Mouse (Mus musculus): ENCODE data around the gene Erbb2. TPM values are rescaled to one million over a fixed set of nuclear protein-coding genes. Genes with fewer than 3 reads are reported as not detected.
A peak's percentile ranks its signal among the peaks of the same experiment; 100 is the strongest.

Erbb2 gene
- polyA plus RNA-seq, 1 experiment from 2014 or later, result 48.0 TPM

DNA sequence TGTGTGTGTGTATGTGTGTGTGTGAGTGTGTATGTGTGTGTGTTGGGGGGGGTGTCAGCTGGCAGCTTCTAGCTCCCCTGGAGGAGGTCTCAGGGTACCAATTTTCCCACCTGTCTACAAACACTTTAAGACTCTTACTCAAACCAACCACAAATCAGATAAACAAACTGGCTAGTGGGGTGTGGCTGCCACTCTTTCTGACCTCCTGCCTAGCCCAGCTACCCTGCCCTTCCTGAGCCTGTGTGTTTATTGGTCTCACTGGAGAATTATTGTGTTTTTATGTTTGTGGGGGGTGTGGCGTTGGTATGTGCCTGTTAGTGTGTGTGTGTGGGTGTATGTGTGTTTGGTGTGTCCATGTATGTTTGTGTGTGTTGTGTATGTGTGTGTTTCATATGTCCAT lies 4.8 kb downstream of the Erbb2 start:
- Histone ChIP-seq H3K27me3 (ENCODE audit: control insufficient read depth, insufficient read depth, low read length) (no peaks in the 10 kb centered on the region), H3K36me3 (ENCODE audit: control insufficient read depth, insufficient read depth, low read length) (peaks cover 5% of the 10 kb centered on the region), H3K9me3 (replicated peaks; ENCODE audit: control insufficient read depth, low read length) (no peaks in the 10 kb centered on the region), H3K4me2 (no peak overlapping the region), H3K4me1 (ENCODE audit: control insufficient read depth, insufficient read depth, low read length) (peaks cover 51% of the 10 kb centered on the region), H3K27ac (ENCODE audit: low read depth, low read length) (no peak overlapping the region), H3K9ac (ENCODE audit: low read depth, low read length) (no peak overlapping the region), H3K4me3 (ENCODE audit: low read depth, low read length) (no peak overlapping the region)
- ATAC-seq (replicated peaks; ENCODE audit: insufficient number of reproducible peaks, low FRiP score, low TSS enrichment), result no peak
- WGBS (ENCODE audit: insufficient replicate concordance), result 79% methylated on average over 1 of the region's 1 CpGs

DNA sequence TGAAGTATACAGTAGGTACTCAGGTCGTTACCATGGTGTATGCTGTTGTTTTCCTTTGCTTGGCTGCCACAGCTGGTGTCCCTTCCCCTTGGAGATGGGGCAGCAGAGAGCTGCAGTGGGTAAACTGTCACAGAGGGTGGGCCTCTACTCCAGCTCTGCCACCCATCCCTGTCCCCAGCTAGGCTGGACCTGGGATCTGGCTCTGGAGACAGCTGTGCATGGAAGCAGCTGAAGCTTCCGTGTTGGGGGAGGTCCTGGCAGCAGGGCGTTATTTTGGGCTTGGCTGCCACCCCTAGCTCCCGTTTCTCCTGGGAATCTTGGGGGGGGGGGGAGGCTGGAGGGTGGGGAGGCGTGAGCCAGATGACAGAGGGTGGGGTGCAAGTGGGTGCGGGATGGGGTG lies 6.0 kb downstream of the Erbb2 start:
- Histone ChIP-seq H3K9me3 (replicated peaks; ENCODE audit: control insufficient read depth, low read length) (no peaks in the 10 kb centered on the region), H3K27ac (ENCODE audit: low read depth, low read length) (no peak overlapping the region), H3K27me3 (ENCODE audit: control insufficient read depth, insufficient read depth, low read length) (no peaks in the 10 kb centered on the region), H3K36me3 (ENCODE audit: control insufficient read depth, insufficient read depth, low read length) (peaks cover 13% of the 10 kb centered on the region), H3K4me2 (no peak overlapping the region), H3K9ac (ENCODE audit: low read depth, low read length) (no peak overlapping the region), H3K4me1 (ENCODE audit: control insufficient read depth, insufficient read depth, low read length) (peaks cover 51% of the 10 kb centered on the region), H3K4me3 (ENCODE audit: low read depth, low read length) (no peak overlapping the region)
- ATAC-seq (replicated peaks; ENCODE audit: insufficient number of reproducible peaks, low FRiP score, low TSS enrichment), result no peak
- 50% methylated on average over 6 of the region's 6 CpGs for WGBS (ENCODE audit: insufficient replicate concordance)

DNA sequence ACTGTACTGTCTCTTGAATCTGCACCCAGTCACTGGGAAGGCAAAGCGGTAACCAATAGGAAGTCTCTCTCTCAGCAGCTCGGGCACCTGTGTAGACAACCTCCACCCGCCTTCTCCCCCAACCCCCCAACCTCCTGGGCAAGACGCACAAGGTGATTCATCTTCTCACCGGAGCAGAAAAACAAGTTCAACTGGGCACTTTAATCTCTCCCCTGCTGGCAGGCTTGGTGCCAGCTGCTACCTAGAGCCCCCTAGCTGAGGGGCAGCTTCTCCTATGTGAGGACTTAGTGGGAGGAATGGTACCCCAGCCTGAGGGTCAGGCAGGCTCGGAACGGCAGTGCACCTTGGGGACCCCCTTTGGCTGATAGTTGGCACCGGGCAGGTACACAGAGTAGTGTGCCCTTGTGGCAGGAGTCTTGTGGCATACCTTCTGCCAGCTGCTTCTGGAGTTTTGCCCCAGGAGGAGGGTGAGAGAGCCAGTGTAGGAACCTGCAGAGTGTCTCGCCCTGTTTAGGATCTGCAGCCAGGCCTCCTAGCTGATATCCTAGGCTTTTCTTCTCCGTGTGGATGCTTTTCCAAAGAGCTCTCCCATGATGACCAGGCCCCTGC lies 6.8 kb downstream of the Erbb2 start:
- Histone ChIP-seq H3K4me3 (ENCODE audit: low read depth, low read length) (no peak overlapping the region), H3K9ac (ENCODE audit: low read depth, low read length) (0 out of 2 replicates have a peak overlapping the region, but pooled peaks have one; percentile 10), H3K36me3 (ENCODE audit: control insufficient read depth, insufficient read depth, low read length) (peaks cover 16% of the 10 kb centered on the region), H3K9me3 (replicated peaks; ENCODE audit: control insufficient read depth, low read length) (no peaks in the 10 kb centered on the region), H3K27ac (ENCODE audit: low read depth, low read length) (peak overlapping the region; percentile 29; the same call in 1 of the 2 replicates), H3K4me2 (no peak overlapping the region), H3K4me1 (ENCODE audit: control insufficient read depth, insufficient read depth, low read length) (peaks cover 46% of the 10 kb centered on the region), H3K27me3 (ENCODE audit: control insufficient read depth, insufficient read depth, low read length) (no peaks in the 10 kb centered on the region)
- WGBS (ENCODE audit: insufficient replicate concordance), result 78% methylated on average over 10 of the region's 10 CpGs
- no peak for ATAC-seq (replicated peaks; ENCODE audit: insufficient number of reproducible peaks, low FRiP score, low TSS enrichment)

DNA sequence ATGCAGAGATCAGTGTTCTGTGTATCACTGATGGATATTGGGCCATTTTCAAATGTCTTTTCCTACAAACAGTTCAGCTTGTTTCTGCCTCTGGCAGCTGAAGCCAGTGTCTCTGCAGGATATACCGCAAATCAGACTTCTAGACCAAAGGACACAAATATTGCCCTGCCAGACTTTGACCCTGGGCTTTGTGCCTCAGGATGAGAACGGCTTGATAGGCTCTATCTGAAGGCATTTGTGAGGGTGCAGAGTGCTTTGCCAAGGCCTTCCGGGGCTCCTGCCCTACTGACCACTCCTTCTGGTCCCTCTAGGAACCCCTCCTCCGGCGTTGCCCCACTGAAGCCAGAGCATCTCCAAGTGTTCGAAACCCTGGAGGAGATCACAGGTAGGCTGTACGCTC lies 14.3 kb downstream of the Erbb2 start:
- H3K4me2 ChIP-seq, result no peak overlapping the region
- no peak overlapping the region for H3K27ac ChIP-seq (ENCODE audit: low read depth, low read length)
- no peaks in the 10 kb centered on the region for H3K9me3 ChIP-seq (replicated peaks; ENCODE audit: control insufficient read depth, low read length)
- ATAC-seq (replicated peaks; ENCODE audit: insufficient number of reproducible peaks, low FRiP score, low TSS enrichment), result no peak
- H3K4me1 ChIP-seq (ENCODE audit: control insufficient read depth, insufficient read depth, low read length), result no peaks in the 10 kb centered on the region
- H3K9ac ChIP-seq (ENCODE audit: low read depth, low read length), result no peak overlapping the region
- H3K4me3 ChIP-seq (ENCODE audit: low read depth, low read length), result no peak overlapping the region
- 87% methylated on average over 7 of the region's 7 CpGs for WGBS (ENCODE audit: insufficient replicate concordance)
- peaks cover 54% of the 10 kb centered on the region for H3K36me3 ChIP-seq (ENCODE audit: control insufficient read depth, insufficient read depth, low read length)
- H3K27me3 ChIP-seq (ENCODE audit: control insufficient read depth, insufficient read depth, low read length), result no peaks in the 10 kb centered on the region

DNA sequence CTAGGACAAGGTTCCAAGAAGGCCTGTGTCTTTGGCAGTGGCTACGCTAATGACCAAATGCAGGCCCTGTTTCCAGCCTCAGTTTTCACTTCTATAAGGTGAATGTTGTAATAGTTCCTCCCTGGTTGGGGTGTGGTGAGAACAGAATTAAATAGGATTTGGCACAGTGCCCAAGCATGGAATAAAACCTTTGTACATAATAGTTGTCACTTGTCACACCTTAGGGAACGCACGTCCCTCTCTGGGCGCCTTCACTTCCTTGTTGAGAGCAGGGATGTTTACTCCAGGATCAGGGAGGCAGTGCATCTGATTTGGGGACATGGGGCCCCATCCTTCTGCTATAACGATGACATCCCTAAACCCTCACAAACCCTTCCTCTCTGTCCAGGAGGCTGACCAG lies 16.2 kb downstream of the Erbb2 start:
- Histone ChIP-seq H3K27me3 (ENCODE audit: control insufficient read depth, insufficient read depth, low read length) (no peaks in the 10 kb centered on the region), H3K4me3 (ENCODE audit: low read depth, low read length) (no peak overlapping the region), H3K36me3 (ENCODE audit: control insufficient read depth, insufficient read depth, low read length) (peaks cover 54% of the 10 kb centered on the region), H3K9me3 (replicated peaks; ENCODE audit: control insufficient read depth, low read length) (no peaks in the 10 kb centered on the region), H3K27ac (ENCODE audit: low read depth, low read length) (no peak overlapping the region), H3K4me2 (no peak overlapping the region), H3K4me1 (ENCODE audit: control insufficient read depth, insufficient read depth, low read length) (no peaks in the 10 kb centered on the region), H3K9ac (ENCODE audit: low read depth, low read length) (no peak overlapping the region)
- ATAC-seq (replicated peaks; ENCODE audit: insufficient number of reproducible peaks, low FRiP score, low TSS enrichment), result no peak
- 84% methylated on average over 5 of the region's 5 CpGs for WGBS (ENCODE audit: insufficient replicate concordance)

DNA sequence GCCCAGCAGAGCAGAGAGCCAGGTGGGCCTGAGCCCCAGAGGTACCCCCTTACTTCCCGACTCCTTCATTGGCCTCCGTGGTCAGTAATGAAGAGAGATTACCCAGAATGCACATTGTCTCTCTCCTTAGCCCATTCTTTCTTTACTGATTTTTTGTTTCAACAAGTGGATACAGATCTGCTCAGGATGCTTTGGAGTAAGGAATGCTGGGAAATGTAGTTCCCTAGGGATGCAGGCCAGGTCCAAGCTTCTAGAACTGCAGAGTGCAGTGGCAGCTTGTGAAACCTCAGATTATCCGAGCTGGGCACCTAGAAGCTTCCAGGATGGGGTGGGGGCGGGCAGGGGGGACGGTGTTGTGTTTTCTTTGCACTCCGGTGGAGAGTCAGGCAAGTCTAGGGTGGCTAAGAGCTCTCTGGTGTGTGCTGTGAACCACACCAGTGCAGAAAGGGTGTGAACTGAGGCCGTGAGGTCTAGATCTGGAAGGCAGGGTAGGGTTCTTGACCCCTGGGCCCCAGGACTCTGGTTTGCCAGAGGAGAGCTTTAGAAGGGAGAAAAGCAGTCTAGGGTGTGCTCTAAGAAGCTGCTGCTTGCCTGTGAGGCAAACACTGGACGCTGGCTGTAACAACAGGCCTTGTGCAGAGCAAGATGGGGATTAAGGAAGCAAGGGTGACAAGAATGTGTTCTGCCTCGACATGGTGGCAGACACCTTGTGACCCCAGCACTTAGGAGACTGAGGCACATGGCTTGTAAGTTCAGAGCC lies 19.7 kb downstream of the Erbb2 start:
- no peak overlapping the region for H3K4me3 ChIP-seq (ENCODE audit: low read depth, low read length)
- no peaks in the 10 kb centered on the region for H3K4me1 ChIP-seq (ENCODE audit: control insufficient read depth, insufficient read depth, low read length)
- ATAC-seq (replicated peaks; ENCODE audit: insufficient number of reproducible peaks, low FRiP score, low TSS enrichment), result no peak
- H3K36me3 ChIP-seq (ENCODE audit: control insufficient read depth, insufficient read depth, low read length), result peaks cover 58% of the 10 kb centered on the region
- no peaks in the 10 kb centered on the region for H3K9me3 ChIP-seq (replicated peaks; ENCODE audit: control insufficient read depth, low read length)
- no peak overlapping the region for H3K9ac ChIP-seq (ENCODE audit: low read depth, low read length)
- H3K27me3 ChIP-seq (ENCODE audit: control insufficient read depth, insufficient read depth, low read length), result no peaks in the 10 kb centered on the region
- H3K4me2 ChIP-seq, result no peak overlapping the region
- no peak overlapping the region for H3K27ac ChIP-seq (ENCODE audit: low read depth, low read length)
- 71% methylated on average over 9 of the region's 9 CpGs for WGBS (ENCODE audit: insufficient replicate concordance)

DNA sequence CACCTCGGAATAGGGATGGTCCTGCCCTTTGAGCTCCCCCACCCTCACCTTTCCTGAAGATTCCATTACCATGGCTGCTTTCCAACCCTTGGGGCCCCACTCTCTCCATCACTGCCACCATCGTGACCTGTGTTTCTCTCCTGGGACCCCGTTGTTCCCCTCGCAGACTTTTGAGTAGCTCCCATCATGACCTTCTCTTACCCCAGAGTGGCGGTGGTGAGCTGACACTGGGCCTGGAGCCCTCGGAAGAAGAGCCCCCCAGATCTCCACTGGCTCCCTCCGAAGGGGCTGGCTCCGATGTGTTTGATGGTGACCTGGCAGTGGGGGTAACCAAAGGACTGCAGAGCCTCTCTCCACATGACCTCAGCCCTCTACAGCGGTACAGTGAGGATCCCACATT lies 23.5 kb downstream of the Erbb2 start:
- Histone ChIP-seq H3K4me2 (no peak overlapping the region), H3K4me3 (ENCODE audit: low read depth, low read length) (no peak overlapping the region), H3K9me3 (replicated peaks; ENCODE audit: control insufficient read depth, low read length) (no peaks in the 10 kb centered on the region), H3K27me3 (ENCODE audit: control insufficient read depth, insufficient read depth, low read length) (no peaks in the 10 kb centered on the region), H3K4me1 (ENCODE audit: control insufficient read depth, insufficient read depth, low read length) (no peaks in the 10 kb centered on the region; the same call in 1 of the 2 replicates), H3K9ac (ENCODE audit: low read depth, low read length) (no peak overlapping the region), H3K36me3 (ENCODE audit: control insufficient read depth, insufficient read depth, low read length) (peaks cover 29% of the 10 kb centered on the region), H3K27ac (ENCODE audit: low read depth, low read length) (no peak overlapping the region)
- ATAC-seq (replicated peaks; ENCODE audit: insufficient number of reproducible peaks, low FRiP score, low TSS enrichment), result no peak
- 88% methylated on average over 9 of the region's 9 CpGs for WGBS (ENCODE audit: insufficient replicate concordance)

DNA sequence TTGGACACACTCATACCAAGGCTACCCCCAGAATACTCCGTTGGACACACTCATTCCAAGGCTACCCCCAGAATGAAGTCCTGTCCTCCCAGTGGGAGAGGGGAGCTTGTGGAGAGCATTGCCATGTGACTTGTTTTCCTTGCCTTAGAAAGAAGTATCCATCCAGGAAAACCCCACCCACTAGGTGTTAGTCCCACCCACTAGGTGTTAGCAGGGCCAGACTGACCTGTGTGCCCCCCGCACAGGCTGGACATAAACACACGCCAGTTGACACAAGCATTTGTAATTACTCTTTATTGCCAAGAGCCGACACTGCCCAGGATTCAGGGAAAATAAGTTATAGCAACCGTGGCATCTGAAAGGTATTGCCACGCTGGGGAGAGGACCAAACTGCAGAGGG lies 25.2 kb downstream of the Erbb2 start:
- Histone ChIP-seq H3K4me2 (no peak overlapping the region), H3K36me3 (ENCODE audit: control insufficient read depth, insufficient read depth, low read length) (peaks cover 22% of the 10 kb centered on the region)
- WGBS (ENCODE audit: insufficient replicate concordance), result 80% methylated on average over 6 of the region's 6 CpGs

More for the DNA sequence above, 25.2 kb downstream of the Erbb2 start:
- Histone ChIP-seq H3K4me1 (ENCODE audit: control insufficient read depth, insufficient read depth, low read length) (no peaks in the 10 kb centered on the region; the same call in 1 of the 2 replicates), H3K9ac (ENCODE audit: low read depth, low read length) (no peak overlapping the region), H3K27me3 (ENCODE audit: control insufficient read depth, insufficient read depth, low read length) (no peaks in the 10 kb centered on the region), H3K9me3 (replicated peaks; ENCODE audit: control insufficient read depth, low read length) (no peaks in the 10 kb centered on the region), H3K4me3 (ENCODE audit: low read depth, low read length) (no peak overlapping the region), H3K27ac (ENCODE audit: low read depth, low read length) (no peak overlapping the region)
- ATAC-seq (replicated peaks; ENCODE audit: insufficient number of reproducible peaks, low FRiP score, low TSS enrichment), result no peak

Data from heart, embryonic 11.5 days (tissue).